Mouse (Mus musculus) right cerebral cortex, postnatal 10 days (tissue): ENCODE measurements at regions not wholly inside any gene's neighbourhood (a gene's known extent, or its start where the extent isn't known, plus 50 kb on each side); places are given as distances from the start of the nearest gene placed in this dataset.
"Not testable (repeated sequence)": the region's sequence is repeated elsewhere in the genome, so short reads cannot be mapped to it uniquely, and the experiment has no call there.

Source experiments
- DNase-seq, 2 experiments: peaks; one replicate each; pipeline ENCODE4 v3.0.0; 2021; ENCODE audit warnings: low spot score in 2 of 2

- no peak for DNase-seq
Observed at GRCm38 (mm10) chr8:39426770-39427169, 1248.1 kb upstream of the Adam24 start.

GRCm38 (mm10) chr8:39427402-39427801 lies 1247.5 kb upstream of the Adam24 start:
- DNase-seq = peak; percentile 22 to 27

DNA sequence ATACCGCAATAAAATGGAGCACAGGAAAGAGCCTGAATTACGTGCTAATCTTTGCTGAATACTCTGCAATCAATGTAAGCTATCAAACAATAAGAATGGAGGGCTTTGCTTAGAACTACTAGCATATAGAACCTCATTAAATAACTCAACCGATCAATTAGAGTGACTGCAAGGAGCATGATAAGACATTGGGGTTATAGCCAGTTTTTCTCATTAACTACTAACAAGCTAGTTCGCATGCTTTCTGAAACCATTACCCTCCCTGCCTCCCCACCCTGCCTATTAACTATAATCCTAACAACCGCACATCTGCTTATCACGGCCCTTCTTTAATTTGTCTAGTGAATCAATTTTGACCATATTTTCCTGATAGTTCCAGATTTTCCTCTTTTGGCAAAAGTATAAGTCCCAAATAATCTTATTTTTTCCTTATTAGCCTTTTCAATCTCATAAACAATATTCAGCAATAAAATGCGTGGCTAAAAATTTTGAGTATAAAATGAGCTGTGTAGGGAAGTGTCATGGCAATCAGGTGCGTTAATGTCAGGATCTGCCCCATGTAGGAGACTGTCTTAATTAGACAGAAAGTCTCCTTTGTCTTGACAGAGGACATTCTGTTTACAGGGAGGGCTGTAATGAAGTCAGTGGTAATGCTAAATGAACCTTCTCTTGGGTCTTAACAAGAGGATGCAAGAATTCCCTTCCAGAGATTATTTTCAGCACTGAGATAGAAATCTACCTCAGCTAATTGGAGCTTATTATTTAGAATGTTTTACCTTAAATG lies 1234.1 kb upstream of the Adam24 start:
- no peak for DNase-seq

DNA sequence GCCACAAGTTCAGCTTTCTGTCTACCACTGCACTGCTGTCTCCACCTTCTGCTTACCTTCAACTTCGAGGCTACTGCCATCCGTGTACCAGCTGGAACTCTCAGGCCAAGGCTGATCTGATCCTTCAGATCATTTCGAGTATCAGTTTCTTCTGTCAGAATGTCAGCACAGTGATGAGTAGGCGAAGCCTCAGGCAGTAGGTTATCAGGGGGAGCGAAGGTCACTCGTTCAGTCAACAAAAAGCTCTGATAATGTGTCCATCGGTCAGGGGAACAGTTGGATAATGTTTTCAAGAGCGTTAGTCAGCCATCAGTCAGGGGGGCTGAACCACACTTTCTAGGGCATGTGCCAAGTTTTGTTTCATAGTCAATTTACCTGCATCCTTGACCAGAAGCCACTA lies 1183.7 kb upstream of the Adam24 start:
- not testable (repeated sequence) for DNase-seq

GRCm38 (mm10) chr8:39500419-39500818 lies 1174.5 kb upstream of the Adam24 start:
- no peak for DNase-seq

DNA sequence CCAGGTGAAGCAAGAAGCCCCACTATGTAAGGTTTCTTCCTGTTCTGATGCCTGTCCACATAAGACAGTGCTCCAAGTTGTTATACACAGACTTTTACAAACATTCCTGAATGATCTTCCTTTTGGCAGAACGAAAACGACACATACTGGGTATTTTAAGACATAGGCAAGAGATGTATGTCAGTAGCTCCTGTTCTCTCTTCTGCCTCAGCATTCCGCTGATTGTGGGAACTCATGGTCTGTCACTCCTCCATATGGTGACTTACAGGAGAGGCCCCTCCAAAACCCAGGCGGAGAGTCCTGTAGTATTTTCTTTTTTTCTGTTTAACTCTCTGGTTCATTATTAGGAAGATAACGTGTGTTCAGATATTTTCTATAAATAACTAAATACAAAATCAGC lies 1170.6 kb upstream of the Adam24 start:
- peak; percentile 22 to 33 for DNase-seq

DNA sequence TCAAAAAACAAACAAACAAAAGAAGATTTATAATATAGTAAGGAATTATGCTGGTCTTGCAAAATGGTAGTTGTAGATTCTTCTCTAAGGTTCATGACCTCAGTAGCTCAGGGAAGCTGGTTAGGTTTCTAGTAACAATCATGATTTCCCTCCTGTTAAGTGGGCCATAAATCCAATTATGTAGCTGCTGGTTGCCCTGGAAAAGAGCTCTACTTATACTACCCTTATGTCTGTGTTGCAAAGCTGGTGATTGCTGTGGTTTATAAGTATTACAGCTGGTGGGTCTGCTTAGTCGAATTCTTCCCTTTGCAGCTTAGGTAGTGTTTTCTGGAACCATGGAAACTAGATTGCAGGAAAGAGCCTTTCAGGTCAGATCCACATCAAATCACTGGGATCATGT lies 1161.9 kb upstream of the Adam24 start:
- DNase-seq = no peak
